Mouse (Mus musculus): ENCODE measurements around the gene Tgfb1i1. TPM values are rescaled to one million over a fixed set of nuclear protein-coding genes. Genes with fewer than 3 reads are reported as not detected.

Tgfb1i1 gene
- 1 to 10 TPM; 5.3 to 6.1 TPM for total RNA-seq (2021)
- long read RNA-seq, experiment 1, partial matches to known transcripts = 0 of 3 reads
- long read RNA-seq, experiment 1, other reads (novel, unspliced or antisense) = 2 of 3 reads
- long read RNA-seq, experiment 2, partial matches to known transcripts = 0 of 2 reads
- long read RNA-seq, experiment 2, other reads (novel, unspliced or antisense) = 2 of 2 reads

DNA sequence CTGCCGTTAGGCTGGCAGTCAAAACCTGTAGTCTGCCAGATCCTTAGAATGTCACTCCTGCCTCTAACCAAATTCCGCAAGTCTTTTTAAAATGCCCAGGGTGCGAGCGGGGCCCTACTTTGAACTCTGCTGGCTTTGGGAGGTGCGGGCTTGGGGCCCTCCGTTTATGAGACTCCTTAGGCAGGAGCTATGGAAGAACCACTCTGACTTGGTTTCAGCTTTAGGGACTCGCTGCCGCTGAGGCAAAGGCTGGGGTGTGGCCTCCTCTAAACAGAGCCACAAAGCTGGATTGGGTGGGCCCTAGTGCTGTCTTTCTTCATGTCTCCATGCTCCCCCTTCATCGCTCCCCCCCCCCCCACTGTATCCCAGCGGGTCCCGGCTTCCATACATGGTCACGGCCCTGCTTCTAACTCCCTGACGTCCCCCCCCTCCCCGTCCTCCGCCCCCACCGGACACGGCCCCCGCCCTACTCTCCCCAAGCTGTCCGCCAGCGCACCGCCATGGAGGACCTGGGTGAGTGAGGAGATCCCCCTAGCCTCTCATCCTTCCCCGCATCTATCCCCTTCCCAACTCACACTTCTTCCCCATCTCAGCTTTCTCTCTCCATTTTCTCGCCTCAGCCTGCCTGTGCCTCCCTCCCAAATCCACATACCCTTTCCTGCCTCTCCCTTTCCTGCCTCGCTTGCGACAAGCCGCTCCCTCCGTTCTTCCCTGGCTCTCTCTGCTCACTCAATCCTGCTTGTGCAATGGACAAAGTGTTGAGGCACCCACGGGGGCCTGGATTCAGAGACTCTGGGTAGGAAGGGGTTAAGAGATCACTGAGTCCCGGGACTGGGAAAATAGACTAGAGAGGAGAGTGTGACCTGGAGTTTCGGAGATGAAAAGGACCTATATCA is at the start of gene Tgfb1i1:
Gene Tgfb1i1, plus strand, starts transcription at position 317 of the 896 bp plus-strand sequence.
- peak; percentile 46 to 57 for DNase-seq
- intact Hi-C loops (cut with DNase I) = loop anchor here (1.0 to 10.0 kb wide), 3 partner anchors 51 to 458 kb away; partner anchors contain the start of gene BC017158

DNA sequence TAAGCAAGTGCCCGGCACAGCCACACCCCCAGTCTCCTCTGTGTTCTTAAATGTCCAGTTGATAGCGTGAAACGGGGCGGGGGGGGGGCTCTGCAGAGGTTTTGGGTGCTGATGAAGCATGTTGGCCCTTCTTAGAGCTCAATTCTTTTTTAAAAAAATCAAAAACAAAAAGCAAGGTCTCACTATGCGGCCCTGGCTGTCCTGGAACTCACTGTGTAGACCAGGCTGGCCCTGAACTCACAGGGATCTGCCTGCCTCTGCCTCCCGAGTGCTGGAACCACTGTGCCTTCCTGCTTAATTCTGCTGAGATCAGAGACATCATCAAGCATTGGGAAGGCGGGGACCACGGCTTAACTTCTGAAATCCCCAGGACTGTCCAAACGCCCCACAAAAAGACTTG is 45.0 kb upstream of the Tgfb1i1 start:
- intact Hi-C loops (cut with DNase I) = no loop called here

DNA sequence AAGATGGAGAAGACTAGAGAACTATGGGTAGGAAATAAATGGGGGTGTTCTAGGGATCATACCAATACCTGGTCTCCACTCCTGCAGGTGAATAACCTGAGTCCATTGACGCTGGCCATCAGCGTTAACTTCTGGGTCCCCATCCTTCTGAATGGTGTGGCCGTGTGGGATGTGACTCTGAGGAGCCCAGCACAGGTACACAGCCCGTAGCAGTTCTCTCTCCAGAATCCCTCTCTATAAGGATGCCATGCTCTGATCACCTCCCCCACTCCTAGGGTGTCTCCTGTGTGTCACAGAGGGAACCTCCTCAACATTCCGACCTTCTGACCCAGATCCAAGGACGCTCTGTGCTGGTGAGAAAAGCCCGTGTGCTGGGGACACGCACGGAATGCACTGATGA is 43.5 kb upstream of the Tgfb1i1 start:
- intact Hi-C loops (cut with DNase I) = no loop called here
- no peak for DNase-seq

More for the DNA sequence above, 45.0 kb upstream of the Tgfb1i1 start:
- no peak for DNase-seq

DNA sequence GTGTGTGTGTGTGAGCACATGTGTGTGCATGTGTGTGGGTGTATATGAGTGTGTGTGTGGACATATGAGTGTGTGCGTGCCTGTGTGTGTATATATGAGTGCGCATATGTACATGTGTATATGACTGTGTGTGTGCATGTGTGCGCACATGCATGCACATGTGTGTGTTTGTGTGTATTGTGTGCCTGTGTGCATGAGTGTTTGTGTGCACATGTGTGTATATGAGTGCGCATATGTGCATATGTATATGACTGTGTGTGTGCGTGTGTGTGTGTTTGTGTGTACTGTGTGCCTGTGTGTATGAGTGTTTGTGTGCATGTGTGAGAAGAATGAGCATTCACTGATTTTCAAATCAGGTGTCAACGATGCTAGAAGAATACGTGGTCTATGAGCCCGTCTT is 42.4 kb upstream of the Tgfb1i1 start:
- intact Hi-C loops (cut with DNase I) = no loop called here
- no peak for DNase-seq

DNA sequence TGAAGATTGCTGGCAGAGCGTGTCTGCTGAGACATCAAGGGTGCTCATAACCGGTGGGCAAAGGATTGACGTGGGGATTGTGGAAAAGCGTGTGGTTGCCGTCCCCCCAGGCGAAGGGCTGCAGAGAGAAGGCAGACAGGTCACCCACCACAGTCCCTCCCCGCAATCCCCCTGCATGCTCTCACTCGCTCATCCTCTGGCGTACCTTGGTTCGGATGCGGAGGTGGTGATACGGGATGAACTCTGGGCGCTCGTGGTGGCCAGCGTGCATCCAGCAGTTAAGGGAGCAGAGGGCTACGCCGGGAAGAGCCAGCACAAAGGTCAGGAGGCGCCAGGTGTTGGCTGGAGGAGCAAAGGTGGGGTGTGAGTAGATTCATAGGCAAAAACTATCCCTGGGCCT is 40.9 kb upstream of the Tgfb1i1 start:
- peak in 1 of 2 experiments; percentile 23 for DNase-seq
- intact Hi-C loops (cut with DNase I) = loop anchor here (5.0 kb wide), 1 partner anchor 198 kb away; no protein-coding TSS in a partner anchor

DNA sequence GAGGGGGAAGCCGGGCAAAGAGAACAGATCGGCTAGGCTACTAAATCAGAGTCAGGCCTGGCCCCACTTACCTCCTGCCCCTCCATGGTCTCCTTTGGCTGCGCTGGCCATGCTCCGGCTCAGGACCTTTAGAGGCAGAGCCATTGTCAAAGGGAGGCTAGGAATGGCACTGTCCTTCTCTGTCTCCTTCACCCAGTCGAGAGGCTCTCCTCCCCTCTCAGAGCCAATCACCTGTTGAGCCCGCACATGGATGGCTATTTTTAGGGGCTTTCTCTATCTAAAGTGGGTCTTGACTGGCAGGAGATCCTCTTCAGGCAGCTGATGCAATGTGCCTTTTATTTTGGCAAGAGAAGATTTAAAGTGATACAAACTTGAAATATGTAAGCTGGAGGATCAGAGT is 40.5 kb upstream of the Tgfb1i1 start, which contains the start of gene Cox6a2:
Gene Cox6a2, minus strand, starts transcription at position 236 of the 400 bp plus-strand sequence.
- peak; percentile 21 to 22 for DNase-seq
- intact Hi-C loops (cut with DNase I) = loop anchor here (5.0 kb wide), 1 partner anchor 199 kb away; no protein-coding TSS in a partner anchor

DNA sequence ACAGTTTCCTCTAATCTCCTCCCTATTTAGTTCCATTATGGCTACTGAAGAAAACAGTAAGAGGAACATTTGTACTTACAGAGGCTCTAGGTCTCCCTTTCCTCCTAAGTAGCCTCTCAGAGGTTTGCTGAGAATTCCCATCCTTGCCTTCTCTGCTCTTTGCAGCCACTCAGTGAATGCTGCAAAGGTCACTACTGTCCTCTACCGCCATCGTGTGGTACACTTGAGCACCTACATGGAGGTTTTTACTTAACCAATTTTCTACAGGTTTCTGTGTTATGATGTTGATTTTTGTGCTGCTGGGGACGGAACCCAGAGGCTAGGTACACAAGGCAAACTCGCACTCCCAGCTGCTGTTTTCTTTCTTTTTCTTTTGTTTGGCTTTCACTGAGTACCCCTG is 38.4 kb upstream of the Tgfb1i1 start:
- DNase-seq = no peak
- intact Hi-C loops (cut with DNase I) = loop anchor here (2.0 to 5.0 kb wide), 2 partner anchors 107 to 201 kb away; no protein-coding TSS in a partner anchor

DNA sequence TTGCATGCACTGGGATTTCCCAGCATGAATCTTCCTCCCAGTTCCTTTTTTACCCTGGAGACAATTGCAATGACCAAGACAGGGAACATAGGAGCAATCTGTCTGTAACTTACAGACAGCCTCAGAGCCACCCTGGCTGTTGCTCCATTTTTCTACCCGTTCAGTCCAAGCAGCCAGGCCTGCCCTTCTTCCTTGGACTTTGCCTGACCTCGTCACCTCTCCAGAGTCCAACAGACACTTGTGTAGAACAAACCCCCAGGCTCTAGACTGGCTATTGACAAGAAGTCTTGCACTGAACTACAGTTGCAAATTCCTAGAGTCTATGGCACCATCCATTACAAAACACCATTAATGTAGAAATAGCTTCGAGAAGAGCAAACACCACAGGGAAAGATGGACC is 36.8 kb upstream of the Tgfb1i1 start:
- intact Hi-C loops (cut with DNase I) = loop anchor here (2.0 to 5.0 kb wide), 2 partner anchors 109 to 203 kb away; no protein-coding TSS in a partner anchor
- no peak for DNase-seq

DNA sequence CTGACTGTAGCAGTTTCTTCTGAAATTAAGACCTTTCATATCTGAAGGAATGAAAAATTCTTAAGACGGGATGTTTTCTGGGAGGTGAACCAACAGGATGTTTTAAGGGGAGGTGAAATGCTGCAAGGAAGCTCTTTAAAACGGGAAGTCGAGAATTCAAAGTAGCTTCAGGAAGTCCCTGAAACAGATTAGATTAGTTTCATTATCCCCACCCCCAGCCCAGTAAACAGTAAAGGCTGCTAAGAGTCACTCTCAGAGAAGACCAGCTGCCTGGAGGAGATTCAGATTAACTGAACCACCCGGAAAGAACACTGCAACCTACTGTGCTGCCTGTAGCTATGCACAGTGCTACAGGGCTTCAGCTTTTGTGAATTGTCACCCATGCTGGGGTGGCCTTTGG is 26.7 kb upstream of the Tgfb1i1 start:
- intact Hi-C loops (cut with DNase I) = no loop called here

DNA sequence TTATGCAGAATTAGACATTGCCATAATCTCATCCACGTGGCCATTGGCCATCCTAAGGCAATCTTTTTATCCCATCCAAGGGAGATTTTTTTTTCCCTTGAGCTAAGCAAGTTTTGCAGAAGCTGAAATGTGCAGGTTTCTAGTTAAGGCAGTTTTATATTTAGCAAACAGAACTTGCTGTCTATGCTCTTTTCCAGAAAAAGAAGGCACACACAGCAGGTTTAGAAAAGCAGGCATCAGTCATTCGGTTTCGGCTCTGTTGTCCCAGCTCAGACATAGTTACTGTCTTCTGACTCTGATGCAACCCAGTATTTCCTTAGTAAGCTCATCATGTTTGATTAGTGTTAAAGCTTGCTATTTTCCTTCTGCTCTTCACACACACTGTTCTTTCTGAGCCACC is 25.7 kb upstream of the Tgfb1i1 start:
- intact Hi-C loops (cut with DNase I) = no loop called here

More for the DNA sequence above, 26.7 kb upstream of the Tgfb1i1 start:
- DNase-seq = no peak

DNA sequence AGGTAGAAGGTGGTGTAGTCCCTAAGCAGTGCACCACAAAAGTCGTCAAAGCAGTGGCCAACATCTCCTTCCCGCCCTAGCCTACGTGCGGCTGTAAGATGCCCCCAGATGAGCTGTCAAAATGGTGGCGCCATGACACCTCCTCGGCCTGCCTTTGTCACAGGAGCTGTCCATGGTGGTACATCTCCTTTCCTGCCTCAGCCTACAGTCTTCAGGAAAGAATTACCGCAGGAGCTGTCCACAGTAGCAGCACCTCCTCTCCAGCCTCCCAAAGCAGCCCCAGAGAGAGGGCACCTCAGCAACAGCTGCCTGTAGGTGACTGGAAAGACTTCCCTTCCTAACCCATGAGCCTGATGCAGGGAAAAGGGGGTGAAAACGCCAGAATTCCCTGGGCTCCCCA is 14.9 kb upstream of the Tgfb1i1 start:
- intact Hi-C loops (cut with DNase I) = no loop called here
- DNase-seq = no peak

More for the DNA sequence above, 25.7 kb upstream of the Tgfb1i1 start:
- no peak for DNase-seq

DNA sequence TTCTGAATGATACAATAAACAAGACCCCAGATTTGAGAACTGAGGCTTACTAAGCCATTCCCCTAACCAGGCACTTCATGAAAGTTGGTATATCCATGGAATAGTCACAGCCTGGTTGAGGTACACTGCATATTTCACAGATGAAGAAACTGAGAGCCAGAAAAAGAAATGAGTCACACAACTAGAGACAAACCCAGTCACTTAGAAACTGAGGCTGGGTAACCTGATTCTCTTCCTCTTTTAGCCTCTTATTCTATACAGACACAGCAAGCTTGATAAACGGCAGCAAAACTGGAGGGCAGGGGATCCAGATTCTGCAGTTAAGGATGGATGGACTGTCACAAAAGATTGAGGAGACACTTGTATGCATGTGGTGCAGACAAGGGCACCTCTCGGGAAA is 11.8 kb upstream of the Tgfb1i1 start:
- no peak for DNase-seq
- intact Hi-C loops (cut with DNase I) = no loop called here

DNA sequence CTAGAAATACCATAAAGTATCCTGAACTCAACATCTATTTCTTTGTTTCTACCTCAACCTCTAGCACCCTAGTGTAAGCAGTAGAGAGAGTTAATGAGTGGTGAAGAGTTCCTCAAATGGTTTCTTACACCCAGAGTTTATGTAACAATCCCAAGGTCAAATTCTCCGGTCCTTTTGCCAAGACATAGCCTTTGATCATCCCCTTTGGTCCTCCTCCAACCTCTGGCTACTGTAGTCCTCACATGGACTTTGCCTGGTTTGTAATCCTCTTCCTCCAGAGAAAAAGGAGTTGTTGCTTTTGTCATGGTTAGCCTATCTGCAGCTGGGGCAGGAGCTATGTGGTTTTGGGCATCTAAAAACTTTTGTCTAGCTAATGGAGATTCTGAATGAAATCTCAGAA is 11.1 kb upstream of the Tgfb1i1 start:
- intact Hi-C loops (cut with DNase I) = no loop called here
- DNase-seq = no peak

DNA sequence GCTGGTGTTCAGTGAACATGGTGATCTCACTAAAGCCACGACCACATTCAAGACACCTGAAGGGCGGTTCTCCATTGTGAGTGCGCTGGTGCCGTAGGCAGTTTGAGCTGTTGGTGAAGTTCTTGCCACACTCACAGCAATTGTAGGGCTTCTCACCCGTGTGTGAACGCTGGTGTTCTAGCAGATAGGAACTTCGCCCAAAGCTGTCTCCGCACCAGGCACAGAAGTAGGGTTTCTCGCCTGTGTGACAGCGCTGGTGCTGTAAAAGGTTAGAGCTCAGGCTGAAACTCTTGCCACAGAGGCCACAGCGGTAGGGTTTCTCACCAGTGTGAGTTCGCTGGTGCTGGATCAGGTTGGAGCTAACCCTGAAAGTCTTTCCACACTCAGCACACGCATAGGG is 10.2 kb upstream of the Tgfb1i1 start:
- intact Hi-C loops (cut with DNase I) = no loop called here
- DNase-seq = no peak

DNA sequence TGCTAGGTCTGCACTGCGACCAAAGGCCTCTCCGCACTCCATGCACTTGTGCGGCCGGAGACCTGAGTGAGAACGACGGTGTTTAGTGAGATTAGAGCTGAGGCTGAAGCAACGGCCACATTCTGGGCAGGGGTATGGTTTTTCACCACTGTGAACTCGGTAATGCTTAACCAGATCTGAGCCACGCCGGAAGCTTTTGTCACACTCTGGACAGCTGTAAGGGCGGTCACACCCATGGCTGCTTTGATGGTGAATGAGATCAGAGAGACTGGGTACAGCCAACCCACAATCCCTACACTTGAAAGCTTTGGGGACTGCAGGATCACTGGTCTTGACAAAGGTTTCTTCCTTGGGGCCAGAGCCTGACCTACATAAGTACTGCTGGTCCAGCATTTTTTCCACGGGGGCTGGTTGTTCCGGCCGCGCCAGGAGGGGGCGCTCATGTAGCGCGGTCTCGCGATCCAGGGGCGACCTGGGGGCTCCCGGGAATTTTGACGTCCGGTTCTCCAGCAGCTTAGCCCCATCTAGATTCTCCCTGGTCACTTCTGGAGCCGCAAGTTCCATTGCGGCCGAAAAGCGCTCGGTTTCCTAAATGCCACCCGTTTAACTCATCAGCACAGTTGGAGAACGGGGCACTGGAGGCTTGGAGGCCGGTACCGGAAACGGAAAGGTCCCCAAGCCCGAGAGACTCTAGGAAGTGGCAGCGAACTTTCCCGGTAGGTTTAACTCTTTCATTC is 9.6 kb upstream of the Tgfb1i1 start, which contains the start of gene Armc5:
Gene Armc5, plus strand, starts transcription at position 487 of the 737 bp plus-strand sequence.
- peak; percentile 79 to 85 for DNase-seq
- intact Hi-C loops (cut with DNase I) = no loop called here

DNA sequence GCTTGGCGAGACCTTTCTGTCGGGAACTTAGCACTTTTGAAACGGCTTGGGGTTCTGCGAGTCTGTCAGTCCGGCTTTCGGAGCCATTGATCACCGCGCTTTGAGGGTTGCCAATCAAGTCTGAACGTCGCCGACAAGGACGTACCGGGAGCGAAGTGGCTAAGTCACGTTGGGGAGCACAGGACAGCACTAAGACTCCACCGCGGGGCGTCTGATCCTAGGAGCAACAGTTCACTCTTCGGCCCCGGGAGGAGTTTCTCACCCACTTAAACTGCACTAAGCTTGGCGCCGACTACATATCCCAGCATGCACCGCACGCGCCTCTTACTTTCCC is 9.1 kb upstream of the Tgfb1i1 start:
- intact Hi-C loops (cut with DNase I) = no loop called here
- no peak for DNase-seq

DNA sequence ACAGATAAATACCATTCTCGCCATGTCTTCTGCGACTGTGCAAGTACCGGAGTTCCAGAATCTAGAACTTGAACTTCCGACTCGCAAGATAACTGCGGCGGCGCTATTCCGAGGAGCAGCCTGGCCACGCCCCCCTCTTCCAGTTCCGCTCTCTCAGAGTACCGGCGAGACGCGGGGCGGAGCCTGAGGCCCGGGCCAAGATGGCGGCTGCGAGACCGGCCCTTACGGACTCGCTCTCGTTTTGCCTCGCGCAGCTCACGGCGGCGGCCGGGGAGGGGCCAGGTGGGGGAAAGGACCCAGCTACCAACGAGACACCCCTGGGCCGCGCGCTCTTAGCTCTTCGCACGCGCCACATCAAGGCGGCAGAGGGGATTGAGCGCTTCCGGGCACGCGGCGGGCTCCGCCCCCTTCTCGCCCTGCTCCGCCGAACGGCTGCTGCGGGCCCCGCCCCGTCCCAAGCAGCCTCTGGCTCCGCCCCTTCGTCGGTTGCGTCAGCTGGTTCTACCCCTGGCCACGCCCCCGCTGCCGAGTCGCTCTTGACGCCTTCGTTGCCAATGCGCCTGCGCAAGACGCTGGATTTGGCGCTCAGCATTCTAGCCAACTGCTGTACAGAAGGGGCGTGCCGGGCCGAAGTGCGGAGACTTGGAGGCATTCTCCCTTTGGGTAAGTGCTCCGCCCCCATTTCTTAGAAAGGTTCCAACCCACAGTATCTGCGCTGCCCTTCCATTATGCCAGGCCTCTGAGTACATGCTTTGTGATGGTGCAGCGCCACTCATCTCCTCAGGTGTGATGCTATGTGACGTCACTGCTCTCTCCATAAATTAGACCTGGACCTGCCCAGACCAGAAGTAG is 8.5 kb upstream of the Tgfb1i1 start, which contains the start of gene 9130023H24Rik:
Gene 9130023H24Rik, minus strand, starts transcription at position 105 of the 852 bp plus-strand sequence.
- DNase-seq = peak; percentile 99
- intact Hi-C loops (cut with DNase I) = no loop called here

DNA sequence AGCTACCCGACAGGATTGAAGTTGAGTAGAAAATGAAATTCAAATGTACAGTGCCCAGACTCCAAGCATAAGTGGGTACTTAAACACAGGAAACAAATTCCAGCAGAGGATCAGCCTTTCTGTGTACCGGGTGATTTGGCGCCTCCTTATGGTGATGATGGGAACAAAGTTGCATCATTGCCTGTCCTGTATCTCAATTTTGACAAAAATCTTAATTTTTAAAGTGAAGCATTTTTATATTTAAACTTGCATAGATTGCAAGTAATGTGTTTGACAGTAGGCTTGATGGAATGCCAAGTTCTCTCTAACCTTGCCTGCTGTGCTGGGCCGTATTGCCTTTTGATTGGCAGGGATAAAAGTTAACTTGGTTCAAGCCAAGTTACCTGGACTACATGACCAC is 7.6 kb upstream of the Tgfb1i1 start:
- intact Hi-C loops (cut with DNase I) = no loop called here
- DNase-seq = no peak

DNA sequence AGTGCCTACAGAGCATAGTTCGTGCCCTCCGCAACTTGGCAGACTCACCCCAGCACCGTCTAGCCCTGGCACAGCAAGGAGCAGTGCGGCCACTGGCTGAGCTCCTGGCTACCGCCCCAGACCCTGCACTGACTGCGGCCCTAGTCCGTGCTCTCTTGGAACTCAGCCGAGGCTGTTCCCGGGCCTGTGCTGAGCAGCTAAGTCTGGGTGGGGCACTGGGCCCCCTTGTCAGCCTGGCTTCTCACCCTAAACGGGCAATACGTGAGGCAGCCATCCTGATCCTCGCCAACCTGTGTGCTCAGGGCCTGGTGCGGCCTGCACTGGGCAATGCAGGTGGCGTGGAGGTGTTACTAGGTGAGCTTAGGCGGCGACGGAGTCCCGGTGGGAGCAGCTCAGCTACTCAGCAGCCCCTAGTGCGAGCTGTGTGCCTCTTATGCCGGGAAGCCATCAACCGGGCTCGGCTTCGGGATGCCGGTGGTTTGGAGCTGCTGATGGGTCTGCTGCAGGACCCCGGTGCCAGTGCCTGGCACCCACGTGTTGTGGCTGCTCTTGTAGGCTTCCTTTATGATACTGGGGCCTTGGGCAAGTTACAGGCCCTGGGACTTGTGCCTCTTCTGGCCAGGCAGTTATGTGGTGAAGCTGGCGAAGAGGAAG is 6.4 kb upstream of the Tgfb1i1 start:
- no peak for DNase-seq
- intact Hi-C loops (cut with DNase I) = loop anchor here (10.0 kb wide), 1 partner anchor 465 kb away; no protein-coding TSS in a partner anchor

Measured in gastrocnemius, postnatal 36 days (tissue).